Mouse (Mus musculus): ENCODE data around the gene Plcd3. TPM values are rescaled to one million over a fixed set of nuclear protein-coding genes. Genes with fewer than 3 reads are reported as not detected.

The Plcd3 gene
- total RNA-seq, 2 experiments from 2014 or later = 28.0 to 34.8 TPM

- DNase-seq = peak; percentile 67
Observed at GRCm38 (mm10) chr11:103117591-103118009, 16.1 kb upstream of the Plcd3 start.

- peak; percentile 86 for DNase-seq
Observed at GRCm38 (mm10) chr11:103116959-103117590, 15.6 kb upstream of the Plcd3 start.

GRCm38 (mm10) chr11:103116008-103116818 is 14.8 kb upstream of the Plcd3 start, which contains the start of gene Hexim1:
Gene Hexim1, plus strand, starts transcription at chr11:103116231.
- peak; percentile 100 for DNase-seq

DNA sequence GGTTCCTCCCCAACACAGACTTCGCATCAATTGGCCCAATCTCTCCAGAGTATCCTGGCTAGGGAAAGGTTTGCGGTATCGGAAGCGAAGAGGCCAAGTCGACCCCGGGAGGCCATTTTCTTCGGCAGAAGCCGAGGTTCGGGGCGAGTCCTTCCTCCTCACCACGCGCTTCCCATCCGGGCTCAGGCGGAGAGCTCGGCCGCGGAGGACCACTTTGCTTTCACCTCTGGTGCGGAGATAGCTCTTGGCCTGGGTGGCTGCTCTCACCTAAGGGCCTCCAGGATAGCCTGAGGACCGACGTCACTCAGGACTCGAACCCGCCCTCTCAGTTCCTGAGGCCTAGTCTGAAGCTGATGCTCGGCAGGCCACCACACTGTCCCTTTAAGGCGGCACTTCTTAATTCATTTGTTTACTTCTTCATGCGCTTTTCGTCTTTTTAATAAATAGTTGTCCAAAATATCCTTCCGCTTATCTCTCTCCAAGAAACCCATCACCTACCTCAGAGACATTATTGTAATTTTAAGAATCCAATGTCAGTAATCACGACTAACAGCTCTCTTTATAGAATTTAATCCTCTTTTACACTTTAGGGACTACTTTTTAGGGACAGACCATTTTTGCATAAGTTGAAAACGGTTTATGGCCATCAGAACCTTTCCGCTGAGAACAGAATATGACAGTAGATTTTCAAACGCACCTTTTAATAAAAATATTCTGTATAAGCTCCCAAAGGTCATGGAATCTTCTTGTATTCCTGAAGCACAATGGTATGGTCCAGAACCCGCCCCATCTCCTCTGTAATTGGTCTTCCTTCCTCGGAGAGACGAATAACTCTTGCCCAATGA is 13.9 kb upstream of the Plcd3 start:
- peak; percentile 81 for DNase-seq

DNA sequence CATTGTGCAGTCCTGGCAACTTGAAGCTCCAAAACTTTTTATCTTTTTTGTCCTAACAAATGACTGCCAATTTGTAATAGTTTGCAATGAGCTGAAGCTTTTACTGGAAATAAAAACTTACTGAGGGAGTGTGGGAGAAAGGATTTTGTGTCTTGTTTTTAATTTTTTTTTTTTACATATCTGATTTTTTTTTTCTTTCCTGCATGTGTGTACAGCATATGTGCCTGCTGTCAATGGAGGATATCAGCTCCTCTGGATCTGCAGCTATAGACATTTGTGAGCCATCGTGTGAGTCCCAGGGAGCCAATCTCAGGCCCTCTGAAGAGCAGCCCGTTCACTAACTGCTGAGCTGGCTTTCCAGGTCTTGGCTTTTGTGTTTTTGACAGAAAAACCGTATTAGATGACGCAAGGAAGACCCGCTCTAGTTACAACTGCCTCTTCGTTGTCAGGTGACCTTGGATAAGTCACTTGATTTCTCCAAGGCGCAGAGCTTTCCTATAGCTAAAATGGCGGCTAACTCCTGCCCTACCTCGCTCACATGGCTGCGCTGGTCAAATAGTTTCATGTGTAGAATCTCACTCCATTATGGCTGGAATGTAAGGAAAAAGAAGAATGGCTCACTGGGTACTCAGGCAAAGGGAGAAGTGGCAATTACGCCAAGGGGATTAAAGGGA is 12.9 kb upstream of the Plcd3 start:
- no peak for DNase-seq

- DNase-seq = no peak
Observed at GRCm38 (mm10) chr11:103113771-103114170, 12.3 kb upstream of the Plcd3 start.

DNA sequence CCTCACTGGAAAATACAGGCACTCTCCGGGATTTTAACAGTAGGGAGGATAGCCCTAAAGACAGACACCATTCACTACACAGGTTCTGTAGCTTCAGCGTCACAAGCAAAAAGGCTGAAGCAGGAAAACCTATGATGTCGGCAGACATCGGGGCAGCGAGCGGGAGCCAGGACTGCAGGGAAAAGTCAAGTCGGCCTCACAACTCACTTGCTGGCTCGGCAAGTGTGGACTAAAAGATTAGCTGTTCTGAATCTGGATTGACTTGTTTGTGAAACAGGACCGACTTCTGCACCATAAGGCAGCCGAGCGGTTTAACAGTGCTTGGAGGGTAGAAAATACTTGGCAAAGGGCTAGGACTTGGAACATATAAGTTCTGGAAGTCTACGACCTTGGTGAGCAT is 11.5 kb upstream of the Plcd3 start:
- peak; percentile 29 for DNase-seq

GRCm38 (mm10) chr11:103112552-103112912 is 11.1 kb upstream of the Plcd3 start:
- no peak for DNase-seq

DNA sequence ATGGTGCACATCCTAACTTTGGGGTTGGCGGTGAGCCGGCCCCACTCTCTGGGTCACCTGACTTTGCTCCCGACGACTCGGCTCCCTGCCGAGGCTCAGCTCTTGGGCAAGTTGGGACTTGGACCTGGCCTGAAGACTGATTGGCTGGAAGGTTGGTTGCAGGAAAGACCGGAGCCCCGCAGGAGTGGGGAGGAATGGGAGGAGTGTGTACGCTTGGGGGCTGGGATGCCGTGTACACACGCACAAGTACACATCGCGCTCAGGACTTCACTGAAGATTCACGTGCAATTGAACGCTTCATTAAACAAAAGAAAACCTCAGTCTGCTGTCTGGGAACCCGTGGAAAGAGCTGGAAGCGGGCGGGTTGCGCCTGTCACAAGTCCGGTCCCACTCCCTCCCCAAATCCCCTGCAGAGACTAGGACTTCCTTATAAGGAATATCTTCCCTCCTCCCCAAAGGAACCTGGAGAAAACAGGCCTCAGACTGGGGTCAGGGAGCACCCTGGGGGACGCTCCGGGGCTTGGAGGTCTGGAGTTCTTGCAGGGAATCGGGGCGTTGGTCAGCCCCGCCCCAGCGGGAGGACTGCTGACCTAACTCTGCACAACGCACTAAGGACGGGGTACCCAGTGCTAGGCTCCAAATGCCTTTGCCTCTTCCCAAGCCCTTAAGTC is 10.6 kb upstream of the Plcd3 start:
- DNase-seq = peak; percentile 81

DNA sequence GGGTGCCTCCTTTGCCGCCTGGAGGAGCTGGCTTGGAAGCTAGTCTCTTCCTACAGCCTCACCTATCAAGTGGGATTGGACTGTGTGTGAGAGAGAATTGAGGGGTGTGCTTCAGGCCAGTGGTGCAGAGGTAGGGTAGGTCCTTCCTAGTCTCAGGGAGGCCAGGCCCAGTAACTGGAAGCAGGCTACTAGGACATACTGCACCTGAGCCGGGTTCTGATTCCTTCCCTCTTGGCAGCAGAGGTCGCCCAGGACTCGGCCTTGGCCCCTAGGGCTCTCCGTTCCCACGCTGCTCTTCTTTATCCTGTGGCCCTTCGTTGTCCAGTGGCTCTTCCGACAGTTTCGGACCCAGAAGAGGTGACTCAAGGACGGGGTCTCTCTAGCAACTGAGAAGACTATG is 9.8 kb upstream of the Plcd3 start:
- DNase-seq = no peak

GRCm38 (mm10) chr11:103106386-103106785 is 4.9 kb upstream of the Plcd3 start:
- no peak for DNase-seq

- no peak for DNase-seq
Observed at GRCm38 (mm10) chr11:103105810-103106209, 4.4 kb upstream of the Plcd3 start.

DNA sequence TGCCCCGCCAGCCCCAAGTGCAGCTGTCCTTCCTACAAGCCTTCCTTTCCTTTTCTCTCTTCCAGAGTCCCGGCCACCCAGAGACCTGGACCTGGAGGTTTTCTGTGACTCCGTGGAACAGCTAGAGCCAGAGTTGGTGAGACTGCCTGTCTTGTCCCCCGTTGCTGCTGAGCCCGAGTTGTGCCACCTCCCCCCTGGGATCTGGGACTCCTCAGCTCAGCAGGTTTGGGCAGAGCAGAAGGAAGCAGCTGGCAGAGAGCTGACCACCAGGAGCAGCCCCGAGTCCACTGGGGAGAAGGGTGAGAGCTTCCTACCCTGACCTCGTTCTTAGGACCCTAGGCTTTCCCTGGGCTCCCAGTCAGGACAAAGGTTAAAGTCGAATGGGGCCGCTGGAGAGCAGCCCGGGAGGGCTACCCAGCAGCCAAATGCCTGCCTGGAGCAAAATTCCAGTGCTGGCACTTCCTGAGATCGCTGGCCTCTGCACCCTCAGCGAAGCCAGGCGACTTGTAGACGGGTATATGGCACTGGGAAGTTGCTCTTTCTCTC is 3.8 kb upstream of the Plcd3 start:
- DNase-seq = no peak

DNA sequence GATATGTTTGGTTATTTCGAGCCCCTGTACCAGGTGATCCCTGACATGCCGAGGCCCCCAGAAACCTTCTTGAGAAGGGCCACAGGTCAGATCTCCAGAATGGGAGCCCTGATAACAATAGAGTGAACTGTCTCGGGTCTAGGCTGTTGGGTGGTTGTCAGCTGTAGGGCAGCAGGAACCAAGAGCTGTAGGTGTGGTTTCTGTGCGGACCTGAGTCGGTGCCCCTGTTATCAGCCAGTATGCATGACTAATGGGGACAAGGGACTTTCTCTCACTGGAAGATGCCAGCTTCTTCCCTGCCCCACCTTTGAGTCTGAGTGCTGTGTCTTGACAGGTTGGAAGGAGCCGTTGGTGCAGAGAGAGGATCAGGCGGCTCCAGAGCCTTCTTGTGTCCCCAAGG is 3.0 kb upstream of the Plcd3 start:
- no peak for DNase-seq

DNA sequence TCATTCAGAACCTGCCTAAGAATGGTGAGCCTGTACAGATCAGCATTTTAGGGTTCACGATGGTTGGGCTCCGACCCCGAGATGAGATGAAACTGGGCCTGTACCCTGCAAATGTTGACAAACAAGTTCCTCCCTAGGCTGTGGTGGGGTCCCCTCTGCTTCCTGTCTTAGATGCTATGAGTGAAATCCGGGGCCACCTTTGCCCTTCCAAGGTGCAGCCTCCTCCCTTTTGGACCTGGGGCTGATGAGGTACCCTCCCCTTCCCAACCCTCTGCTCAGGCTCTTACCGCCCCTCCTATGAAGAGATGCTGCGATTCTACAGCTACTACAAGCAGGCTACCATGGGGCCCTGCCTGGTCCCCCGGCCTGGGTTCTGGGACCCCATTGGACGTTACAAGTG is 2.2 kb upstream of the Plcd3 start:
- DNase-seq = no peak

DNA sequence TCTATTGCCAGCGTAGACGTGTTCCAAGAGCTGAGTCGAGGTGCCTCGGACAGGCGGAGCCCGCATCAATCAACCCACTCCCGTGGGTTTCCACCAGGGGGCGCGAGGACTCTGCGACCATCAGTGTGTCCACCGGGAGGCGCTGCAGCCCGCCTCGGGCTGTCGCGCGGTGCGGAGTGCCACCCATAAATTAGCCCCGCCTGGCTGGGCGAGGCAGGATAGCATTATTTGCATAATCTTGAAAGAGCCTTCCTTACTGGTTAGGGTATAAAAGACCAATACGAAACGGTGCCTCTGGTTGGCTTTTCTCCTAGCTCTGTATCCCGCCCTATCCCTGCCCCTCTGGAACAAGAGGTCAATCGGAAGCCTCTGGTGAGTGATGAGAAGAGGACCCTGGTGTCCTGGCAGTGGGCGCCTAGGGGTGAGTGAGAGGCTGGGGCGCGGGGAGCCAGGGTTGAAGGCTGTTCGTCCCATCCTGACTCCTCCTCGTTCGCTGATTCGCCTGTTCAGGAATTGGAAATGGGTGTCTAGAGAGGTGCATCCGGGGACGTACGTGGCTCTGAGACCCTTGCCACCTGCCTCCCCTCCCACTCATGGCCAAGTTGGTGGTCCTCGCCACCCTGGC is 1.4 kb upstream of the Plcd3 start:
- peak; percentile 99 for DNase-seq

DNA sequence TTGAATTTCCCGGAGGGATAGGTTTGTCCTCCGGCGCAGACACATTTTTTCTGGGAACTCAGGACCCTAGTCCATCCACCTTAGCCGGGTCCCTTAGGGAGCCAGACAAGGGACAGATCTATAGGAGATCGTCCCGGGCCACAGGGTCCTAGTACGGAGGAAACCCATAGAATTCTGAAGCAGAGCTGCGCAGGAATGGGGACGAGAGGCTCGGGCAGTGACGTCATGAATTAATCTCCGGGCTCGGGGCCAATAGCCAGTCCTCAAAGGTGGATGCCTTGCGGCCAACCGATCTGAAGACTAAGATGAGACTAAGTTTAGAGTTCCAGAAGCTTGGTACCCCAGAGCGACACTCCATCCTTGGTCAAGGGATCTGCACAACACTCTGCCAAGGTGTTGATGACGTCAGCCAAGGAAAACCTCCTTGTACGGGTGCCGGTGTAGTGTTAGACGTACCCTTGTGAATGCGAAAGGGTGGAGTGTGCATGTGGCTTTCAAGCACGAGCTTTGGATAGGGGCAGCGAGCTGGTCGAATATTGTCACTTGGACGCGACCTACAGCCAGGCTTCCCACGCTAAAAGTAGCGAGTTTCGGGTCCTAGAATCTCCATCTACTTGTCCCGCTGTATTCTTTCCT is 526 bp upstream of the Plcd3 start:
- DNase-seq = peak; percentile 83

- DNase-seq = no peak
Observed at GRCm38 (mm10) chr11:103100361-103100760, 1.1 kb downstream of the Plcd3 start.

- DNase-seq = no peak
Observed at GRCm38 (mm10) chr11:103099352-103099940, 2.0 kb downstream of the Plcd3 start.

GRCm38 (mm10) chr11:103098531-103099190 is 2.8 kb downstream of the Plcd3 start:
- peak; percentile 79 for DNase-seq

Measured in heart, postnatal 4 days (tissue).